Comparison of ENCODE assay signal across 8 mouse cellular contexts in genomic region chr2:76406937-76407441, GRCm38 (mm10). TPM values are rescaled to one million over a fixed set of nuclear protein-coding genes. Genes with fewer than 3 reads are reported as not detected.
DNase-seq lines count a peak whose midpoint lies in the region; ATAC-seq and TF ChIP-seq lines count a peak whose summit lies in the region.

No protein-coding gene starts in this region.

- ATAC-seq in forebrain, embryonic 12.5 days (ENCODE audit: low FRiP score) = peak; percentile 70
- ATAC-seq in heart, embryonic 15.5 days (replicated peaks; ENCODE audit: insufficient number of reproducible peaks, insufficient read depth, low FRiP score, low read depth) = peak; percentile 56
- peak; percentile 40 for ATAC-seq in liver, embryonic 11.5 days (replicated peaks; ENCODE audit: low FRiP score)
- peak; percentile 72 for ATAC-seq in neural tube, embryonic 11.5 days (ENCODE audit: insufficient read depth, low FRiP score, low TSS enrichment)

- in situ Hi-C loops in CH12.LX (cut with MboI; ENCODE audit: low pct_ligation_motif_present, low pct_unique_long_range_greater_than_20kb, low sequenced_read_pairs) = no loop called here

- H3K27me3 ChIP-seq in CH12.LX (replicated peaks) = peaks cover 29% of the 10 kb centered on the region
- peaks cover 28% of the 10 kb centered on the region for H3K27me3 ChIP-seq in forebrain, embryonic 12.5 days
- peaks cover 22% of the 10 kb centered on the region for H3K27me3 ChIP-seq in heart, embryonic 15.5 days
- H3K27me3 ChIP-seq in liver, embryonic 11.5 days (replicated peaks; ENCODE audit: control insufficient read depth, insufficient read depth, low read length) = peaks cover 50% of the 10 kb centered on the region
- no peaks in the 10 kb centered on the region for H3K27me3 ChIP-seq in neural tube, embryonic 11.5 days (ENCODE audit: control insufficient read depth, insufficient read depth, low read length)

- TF ChIP-seq POLR2A in CH12.LX (IDR thresholded peaks at IDR 0.05; ENCODE audit: low read depth, low read length) = no peak
- TF ChIP-seq POLR2A in brain, embryonic 14.5 days (IDR thresholded peaks at IDR 0.05; ENCODE audit: borderline replicate concordance, extremely low read depth, insufficient read depth, insufficient read length, poor library complexity, severe bottlenecking) = no peak

- no peak for DNase-seq in CH12.LX (ENCODE audit: extremely low read depth)
- peak; percentile 81 for DNase-seq in brain, embryonic 14.5 days (ENCODE audit: low read depth)
- DNase-seq in kidney, postnatal 10 days = peak; percentile 76
- DNase-seq in liver, embryonic 11.5 days (ENCODE audit: low spot score) = peak; percentile 66
- DNase-seq in neural tube, embryonic 11.5 days (ENCODE audit: low spot score) = peak; percentile 82
- DNase-seq in thymus, postnatal 4 days = peak; percentile 28

- H3K79me2 ChIP-seq in CH12.LX (replicated peaks; ENCODE audit: control insufficient read depth, extremely low read depth, insufficient read depth, poor library complexity, severe bottlenecking) = no peaks in the 10 kb centered on the region

- no peak overlapping the region; the same call in 1 of the 2 replicates for H3K9ac ChIP-seq in CH12.LX (ENCODE audit: insufficient read depth, low read depth)
- H3K9ac ChIP-seq in forebrain, embryonic 12.5 days = peak overlapping the region; percentile 80
- H3K9ac ChIP-seq in heart, embryonic 15.5 days = peak overlapping the region; percentile 88
- H3K9ac ChIP-seq in liver, embryonic 11.5 days (ENCODE audit: low read depth, low read length) = peak overlapping the region; percentile 51
- H3K9ac ChIP-seq in neural tube, embryonic 11.5 days (ENCODE audit: low read length) = peak overlapping the region; percentile 81

- no peak for TF ChIP-seq RAD21 in CH12.LX (IDR thresholded peaks at IDR 0.05; ENCODE audit: low read depth, low read length)

- H3K4me1 ChIP-seq in CH12.LX (ENCODE audit: control insufficient read depth in 1 of 2, insufficient read depth in 2 of 2) = peaks cover 0 to 9% of the 10 kb centered on the region in 2 experiments; a peak in 3 of 4 replicates
- H3K4me1 ChIP-seq in forebrain, embryonic 12.5 days = peaks cover 14% of the 10 kb centered on the region
- peaks cover 7% of the 10 kb centered on the region for H3K4me1 ChIP-seq in heart, embryonic 15.5 days (replicated peaks)
- H3K4me1 ChIP-seq in liver, embryonic 11.5 days (replicated peaks; ENCODE audit: control insufficient read depth, insufficient read depth, low read length) = 0 out of 2 replicates have a peak, but pooled peaks cover 3% of the 10 kb centered on the region
- no peaks in the 10 kb centered on the region for H3K4me1 ChIP-seq in neural tube, embryonic 11.5 days (ENCODE audit: control insufficient read depth, insufficient read depth, low read length)

- peak overlapping the region; percentile 83 for H3K4me2 ChIP-seq in CH12.LX (ENCODE audit: insufficient read depth, low read depth, poor library complexity, severe bottlenecking)
- peak overlapping the region; percentile 83 for H3K4me2 ChIP-seq in forebrain, embryonic 12.5 days
- peak overlapping the region; percentile 99 for H3K4me2 ChIP-seq in heart, embryonic 15.5 days
- peak overlapping the region; percentile 90 for H3K4me2 ChIP-seq in liver, embryonic 11.5 days
- peak overlapping the region; percentile 84 for H3K4me2 ChIP-seq in neural tube, embryonic 11.5 days (ENCODE audit: low read depth)

- H3K36me3 ChIP-seq in CH12.LX (replicated peaks in 1 of 2; ENCODE audit: control insufficient read depth in 1 of 2, insufficient read depth in 1 of 2, low read length in 1 of 2) = no peaks in the 10 kb centered on the region
- no peaks in the 10 kb centered on the region for H3K36me3 ChIP-seq in forebrain, embryonic 12.5 days (replicated peaks)
- no peaks in the 10 kb centered on the region for H3K36me3 ChIP-seq in heart, embryonic 15.5 days
- H3K36me3 ChIP-seq in liver, embryonic 11.5 days (ENCODE audit: control insufficient read depth, insufficient read depth, low read length) = no peaks in the 10 kb centered on the region
- no peaks in the 10 kb centered on the region for H3K36me3 ChIP-seq in neural tube, embryonic 11.5 days (ENCODE audit: control insufficient read depth, insufficient read depth, low read length)

- no peak overlapping the region for H3K27ac ChIP-seq in CH12.LX (ENCODE audit: insufficient read depth, low read depth)
- peak overlapping the region; percentile 70 for H3K27ac ChIP-seq in forebrain, embryonic 12.5 days
- peak overlapping the region; percentile 66 for H3K27ac ChIP-seq in heart, embryonic 15.5 days
- no peak overlapping the region for H3K27ac ChIP-seq in liver, embryonic 11.5 days (ENCODE audit: low read depth, low read length)
- H3K27ac ChIP-seq in neural tube, embryonic 11.5 days (ENCODE audit: low read depth, low read length) = peak overlapping the region; percentile 83

- TF ChIP-seq EP300 in CH12.LX (IDR thresholded peaks at IDR 0.05; ENCODE audit: low read length) = no peak

- H3K9me3 ChIP-seq in CH12.LX (replicated peaks; ENCODE audit: low read length) = no peaks in the 10 kb centered on the region
- no peaks in the 10 kb centered on the region for H3K9me3 ChIP-seq in forebrain, embryonic 12.5 days
- H3K9me3 ChIP-seq in heart, embryonic 15.5 days (replicated peaks) = no peaks in the 10 kb centered on the region
- H3K9me3 ChIP-seq in liver, embryonic 11.5 days (ENCODE audit: control insufficient read depth, low read length) = no peaks in the 10 kb centered on the region
- no peaks in the 10 kb centered on the region for H3K9me3 ChIP-seq in neural tube, embryonic 11.5 days (ENCODE audit: control insufficient read depth, low read length)

- no peak for TF ChIP-seq CTCF in CH12.LX (conservative IDR thresholded peaks at IDR 0.05 in 1 of 2, IDR thresholded peaks at IDR 0.05 in 1 of 2; ENCODE audit: low read depth in 2 of 2, low read length in 2 of 2)
- no peak for TF ChIP-seq CTCF in brain, embryonic 14.5 days (IDR thresholded peaks at IDR 0.05; ENCODE audit: borderline replicate concordance, extremely low read depth, insufficient read depth, insufficient read length)

- WGBS in forebrain, embryonic 12.5 days = under 1% methylated on average over 49 of the region's 49 CpGs
- under 1% methylated on average over 48 of the region's 49 CpGs for WGBS in heart, embryonic 15.5 days
- under 1% methylated on average over 49 of the region's 49 CpGs for WGBS in liver, embryonic 11.5 days
- WGBS in neural tube, embryonic 11.5 days = under 1% methylated on average over 41 of the region's 49 CpGs

- dilution Hi-C loops in CH12.LX (cut with MboI; ENCODE audit: extremely low pct_ligation_motif_present, extremely low pct_unique_long_range_greater_than_20kb, low sequenced_read_pairs) = no loop called here

- H3K4me3 ChIP-seq in CH12.LX (replicated peaks in 1 of 3; ENCODE audit: low read depth in 2 of 3, low read length in 2 of 3, poor library complexity in 1 of 3) = peak overlapping the region in 2 of 3 experiments; percentile 59 to 68
- peak overlapping the region; percentile 89 for H3K4me3 ChIP-seq in forebrain, embryonic 12.5 days (replicated peaks)
- H3K4me3 ChIP-seq in heart, embryonic 15.5 days = peak overlapping the region; percentile 93
- H3K4me3 ChIP-seq in liver, embryonic 11.5 days (ENCODE audit: low read depth, low read length) = peak overlapping the region; percentile 66
- H3K4me3 ChIP-seq in neural tube, embryonic 11.5 days (ENCODE audit: low read depth, low read length) = peak overlapping the region; percentile 89

TF ChIP-seq in CH12.LX, 34 proteins besides CTCF, POLR2A, EP300 and RAD21:
- TF ChIP-seq USF2 (conservative IDR thresholded peaks at IDR 0.05; ENCODE audit: low read depth, low read length) (no peak), CHD1 (IDR thresholded peaks at IDR 0.05; ENCODE audit: low read depth, low read length) (no peak), POLR2AphosphoS2 (IDR thresholded peaks at IDR 0.05; ENCODE audit: low read depth, low read length) (no peak), UBTF (IDR thresholded peaks at IDR 0.05; ENCODE audit: low read depth, low read length) (0 out of 2 replicates have a peak, but pooled peaks have one; percentile 52), JUN (IDR thresholded peaks at IDR 0.05; ENCODE audit: insufficient read depth, low read depth, low read length) (no peak), NELFE (IDR thresholded peaks at IDR 0.05; ENCODE audit: low read depth, low read length) (no peak)

RNA-seq across cellular contexts. Expression of gene Osbpl6, which starts 0.7 kb away (rescaled TPM):
- 0.38 TPM in 1 of 2 replicates, not detected in the other for total RNA-seq in CH12.LX (2012; rRNA removed)
- 0.19 TPM in 2 replicates for total RNA-seq in CH12.LX (2014; rRNA removed)
- 0.35 and 0.60 TPM in 2 replicates for polyA plus RNA-seq in CH12.LX (2012; ENCODE audit: insufficient read length, low read depth)
- 13.2 and 18.4 TPM in 2 replicates for polyA plus RNA-seq in brain, embryonic 14.5 days (2012; rRNA removed)
- 14.3 and 17.0 TPM in 2 replicates for polyA plus RNA-seq in forebrain, embryonic 12.5 days (2016; fragmentation: Nextera tagmentation; extraction: Ambion mirVana)
- polyA plus RNA-seq in heart, embryonic 15.5 days (2015; fragmentation: Nextera tagmentation; extraction: Ambion mirVana) = 3.9 and 7.5 TPM in 2 replicates
- 3.0 and 3.4 TPM in 2 replicates for polyA plus RNA-seq in liver, embryonic 11.5 days (2014; fragmentation: Nextera tagmentation; extraction: Ambion mirVana)
- 18.9 and 20.3 TPM in 2 replicates for polyA plus RNA-seq in neural tube, embryonic 11.5 days (2014; fragmentation: Nextera tagmentation; extraction: Ambion mirVana)

RNA-seq across cellular contexts. Expression of gene Rbm45, which starts 37.2 kb away (rescaled TPM):
- 53.7 and 60.2 TPM in 2 replicates for total RNA-seq in CH12.LX (2012; rRNA removed)
- 59.7 and 61.4 TPM in 2 replicates for total RNA-seq in CH12.LX (2014; rRNA removed)
- polyA plus RNA-seq in CH12.LX (2012; ENCODE audit: insufficient read length, low read depth) = 53.3 and 56.0 TPM in 2 replicates
- 34.7 and 38.5 TPM in 2 replicates for polyA plus RNA-seq in brain, embryonic 14.5 days (2012; rRNA removed)
- polyA plus RNA-seq in forebrain, embryonic 12.5 days (2016; fragmentation: Nextera tagmentation; extraction: Ambion mirVana) = 13.5 and 20.5 TPM in 2 replicates
- 11.6 and 14.6 TPM in 2 replicates for polyA plus RNA-seq in heart, embryonic 15.5 days (2015; fragmentation: Nextera tagmentation; extraction: Ambion mirVana)
- polyA plus RNA-seq in liver, embryonic 11.5 days (2014; fragmentation: Nextera tagmentation; extraction: Ambion mirVana) = 12.0 TPM in 2 replicates
- 16.8 and 18.0 TPM in 2 replicates for polyA plus RNA-seq in neural tube, embryonic 11.5 days (2014; fragmentation: Nextera tagmentation; extraction: Ambion mirVana)

RNA-seq across cellular contexts. Expression of gene Cyct, which starts 46.7 kb away (rescaled TPM):
- not detected in 2 replicates for total RNA-seq in CH12.LX (2012; rRNA removed)
- not detected in 2 replicates for total RNA-seq in CH12.LX (2014; rRNA removed)
- polyA plus RNA-seq in CH12.LX (2012; ENCODE audit: insufficient read length, low read depth) = not detected in 2 replicates
- polyA plus RNA-seq in brain, embryonic 14.5 days (2012; rRNA removed) = not detected in 2 replicates
- polyA plus RNA-seq in forebrain, embryonic 12.5 days (2016; fragmentation: Nextera tagmentation; extraction: Ambion mirVana) = not detected in 2 replicates
- polyA plus RNA-seq in heart, embryonic 15.5 days (2015; fragmentation: Nextera tagmentation; extraction: Ambion mirVana) = 0.23 and 0.34 TPM in 2 replicates
- 0.27 TPM in 1 of 2 replicates, not detected in the other for polyA plus RNA-seq in liver, embryonic 11.5 days (2014; fragmentation: Nextera tagmentation; extraction: Ambion mirVana)
- not detected in 2 replicates for polyA plus RNA-seq in neural tube, embryonic 11.5 days (2014; fragmentation: Nextera tagmentation; extraction: Ambion mirVana)

Comparison
In these comparisons a context has a peak if more than half of its experiments do, and no peak if none do; other contexts are left out.
1. H3K27ac ChIP-seq: peak in forebrain, embryonic 12.5 days (single experiment), heart, embryonic 15.5 days (single experiment) and neural tube, embryonic 11.5 days (single experiment); none in CH12.LX (single experiment) and liver, embryonic 11.5 days (single experiment).
2. Peak in every context shown above with its lines, with median percentiles within 50 percentile points of each other: H3K4me2 ChIP-seq, H3K4me3 ChIP-seq and ATAC-seq.